Mouse (Mus musculus) thymus, adult 2 months (tissue): ENCODE measurements around the gene Rbfox2.

Source experiments
- CTCF ChIP-seq: fragments of 200-500 bp; IDR thresholded peaks from 2 replicates; pipeline ENCODE4 v1.5.1; 2012; ENCODE audit warnings: mild to moderate bottlenecking, control low read depth, low read length, moderate library complexity, borderline replicate concordance; ENCODE audit not compliant: control insufficient read depth, poor library complexity, insufficient read depth; ENCODE audit errors: extremely low read depth
- POLR2A ChIP-seq: fragments of 200-500 bp; IDR thresholded peaks from 2 replicates; pipeline ENCODE4 v1.6.1; 2012; ENCODE audit warnings: mild to moderate bottlenecking, low read length, control low read depth, moderate library complexity; ENCODE audit not compliant: control insufficient read depth, poor library complexity, insufficient read depth; ENCODE audit errors: extremely low read depth

GRCm38 (mm10) chr15:77204951-77205350 is 101.9 kb downstream of the Rbfox2 start:
- TF ChIP-seq POLR2A = no peak
- TF ChIP-seq CTCF = no peak
